Mouse (Mus musculus) hindbrain, embryonic 10.5 days (tissue): ENCODE measurements at regions not wholly inside any gene's neighbourhood (a gene's known extent, or its start where the extent isn't known, plus 50 kb on each side); places are given as distances from the start of the nearest gene placed in this dataset.

ENCODE experiments used
- DNase-seq: peaks from one replicate; pipeline ENCODE4 v3.0.0-alpha.2; 2017; ENCODE audit warnings: low spot score
- H3K27ac ChIP-seq: fragments of 300-500 bp; sonication (generic); 2 replicates; pipeline ENCODE4 v1.5.1; 2016; ENCODE audit warnings: mild to moderate bottlenecking, moderate library complexity
- H3K27me3 ChIP-seq: fragments of 300-500 bp; sonication (generic); 2 replicates; pipeline ENCODE4 v1.6.1; 2016; ENCODE audit warnings: mild to moderate bottlenecking; ENCODE audit not compliant: poor library complexity, insufficient read depth, severe bottlenecking
- H3K36me3 ChIP-seq: fragments of 300-500 bp; sonication (generic); 2 replicates; pipeline ENCODE4 v1.6.1; 2016; ENCODE audit warnings: mild to moderate bottlenecking, moderate library complexity
- H3K4me1 ChIP-seq: fragments of 300-500 bp; sonication (generic); replicated peaks from 2 replicates; pipeline ENCODE4 v1.6.1; 2016; ENCODE audit warnings: mild to moderate bottlenecking
- H3K4me3 ChIP-seq: fragments of 300-500 bp; sonication (generic); 2 replicates; pipeline ENCODE4 v1.5.1; 2016; ENCODE audit warnings: mild to moderate bottlenecking, moderate library complexity
- H3K9me3 ChIP-seq: fragments of 300-500 bp; sonication (generic); 2 replicates; pipeline ENCODE4 v1.6.1; 2016; ENCODE audit warnings: mild to moderate bottlenecking, moderate library complexity
- WGBS: fragments of 180-500 bp; shearing (Covaris S2); methylation state at CpG from one replicate; pipeline ENCODE4 v1.1.7; 2016; 5-methylcytosine and 5-hydroxymethylcytosine counted together

DNA sequence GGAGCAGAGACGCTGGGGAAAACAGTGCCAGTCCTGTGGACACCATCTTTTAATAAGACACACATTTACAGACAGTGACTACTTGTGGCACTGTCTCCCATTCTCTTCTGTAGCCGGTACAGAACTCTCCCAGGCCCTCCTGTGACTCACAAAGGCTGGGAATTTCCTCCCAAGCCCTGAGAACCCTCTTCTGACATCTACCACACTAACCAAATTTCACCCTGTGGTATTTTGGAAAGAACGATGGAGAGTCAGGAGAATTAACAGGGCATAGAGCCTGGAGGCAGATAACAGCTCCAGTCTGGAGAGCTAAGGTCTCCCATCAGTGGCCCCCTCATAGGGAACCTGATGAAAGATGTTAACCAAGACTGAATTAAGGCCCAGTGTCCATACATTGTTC, 59.5 kb upstream of the Ahctf1 start:
- H3K4me1 ChIP-seq = peaks cover 22% of the 10 kb centered on the region
- no peak overlapping the region for H3K4me3 ChIP-seq
- WGBS = 67% methylated on average over 3 of the region's 3 CpGs
- no peaks in the 10 kb centered on the region for H3K27me3 ChIP-seq
- H3K9me3 ChIP-seq = no peaks in the 10 kb centered on the region
- peak overlapping the region; percentile 45; the same call in 1 of the 2 replicates for H3K27ac ChIP-seq
- no peak for DNase-seq
- H3K36me3 ChIP-seq = no peaks in the 10 kb centered on the region

DNA sequence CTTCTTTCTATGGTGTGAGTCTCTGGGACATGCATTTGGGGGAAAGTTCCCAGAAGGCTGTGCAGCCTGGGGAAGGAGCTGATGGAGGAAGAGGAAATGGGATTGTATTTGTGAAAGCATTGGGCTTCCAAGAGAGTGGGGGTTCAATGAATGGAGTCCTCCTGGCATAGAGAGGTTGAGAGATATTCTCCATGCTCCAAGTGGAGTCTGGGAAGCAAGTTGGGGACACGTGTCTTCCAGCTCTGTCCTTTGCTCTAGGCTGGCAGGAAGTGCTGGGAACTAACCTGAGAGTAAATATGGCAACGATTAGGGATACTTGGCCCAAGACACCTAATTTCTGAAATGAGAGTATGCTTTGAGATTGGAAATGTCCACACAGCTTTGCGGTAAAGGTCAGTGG, 58.3 kb upstream of the Ahctf1 start:
- Histone ChIP-seq H3K4me3 (no peak overlapping the region), H3K4me1 (peaks cover 22% of the 10 kb centered on the region), H3K9me3 (no peaks in the 10 kb centered on the region), H3K27ac (no peak overlapping the region), H3K36me3 (no peaks in the 10 kb centered on the region), H3K27me3 (no peaks in the 10 kb centered on the region)
- DNase-seq = no peak
- 81% methylated on average over 3 of the region's 3 CpGs for WGBS

DNA sequence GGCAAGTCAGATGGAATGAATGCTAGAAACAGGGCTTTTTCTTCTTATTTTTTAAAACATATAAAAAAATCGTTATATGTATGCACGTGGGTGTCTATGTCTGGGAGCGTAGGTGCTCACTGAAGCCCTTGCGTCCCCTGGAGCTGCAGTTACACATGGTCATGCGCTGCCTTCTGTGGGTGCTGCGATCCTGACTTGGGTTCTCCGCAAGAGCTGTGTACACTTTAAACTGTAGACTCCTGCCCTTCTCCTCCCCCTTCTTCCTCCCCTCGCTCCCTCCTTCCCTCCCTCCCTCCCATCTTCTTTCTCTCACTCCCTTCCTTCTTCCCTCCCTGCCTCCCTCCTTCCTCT, 56.0 kb upstream of the Ahctf1 start:
- no peaks in the 10 kb centered on the region for H3K27me3 ChIP-seq
- H3K9me3 ChIP-seq = no peaks in the 10 kb centered on the region
- H3K4me1 ChIP-seq = peaks cover 8% of the 10 kb centered on the region
- H3K27ac ChIP-seq = no peak overlapping the region
- H3K36me3 ChIP-seq = no peaks in the 10 kb centered on the region
- WGBS = 78% methylated on average over 8 of the region's 8 CpGs
- H3K4me3 ChIP-seq = no peak overlapping the region
- DNase-seq = no peak

DNA sequence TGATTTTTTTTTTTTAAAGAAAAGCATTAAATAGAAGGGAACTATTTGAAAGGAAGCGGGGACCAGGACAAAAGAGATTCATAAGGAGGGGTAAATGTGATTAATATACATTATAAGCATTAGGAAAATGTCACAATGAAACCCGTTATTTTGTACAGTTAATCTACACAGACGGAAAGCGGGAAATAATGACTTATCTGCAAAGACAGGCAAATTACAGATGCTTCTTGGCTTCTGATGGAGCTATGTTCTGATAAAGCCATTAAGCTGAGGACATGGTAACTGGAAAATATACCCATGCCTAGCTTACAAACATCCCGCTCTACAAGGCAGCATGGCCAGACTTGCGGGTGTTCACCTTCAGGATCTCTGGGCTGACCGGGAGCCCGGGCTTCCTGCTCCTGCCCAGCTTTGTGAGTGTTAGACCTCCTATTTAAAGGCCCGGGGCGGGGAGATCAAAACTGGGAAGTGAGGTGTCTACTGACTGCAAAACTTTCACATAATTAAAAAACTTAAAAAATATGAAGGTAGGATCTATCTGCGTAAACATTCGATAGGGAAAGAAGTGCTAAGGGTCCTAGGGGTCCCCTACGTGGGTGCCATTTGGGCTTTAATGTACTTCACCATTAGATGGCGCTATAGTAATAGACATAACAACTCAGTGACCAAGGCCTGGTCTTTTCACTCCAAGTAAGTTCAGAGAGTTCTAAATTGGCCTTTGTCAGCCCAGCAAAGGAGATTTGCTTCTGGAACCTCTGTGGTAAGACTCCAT, 55.5 kb upstream of the Ahctf1 start:
- DNase-seq = no peak
- WGBS = 49% methylated on average over 14 of the region's 14 CpGs
- no peak overlapping the region for H3K4me3 ChIP-seq
- H3K36me3 ChIP-seq = no peaks in the 10 kb centered on the region
- H3K9me3 ChIP-seq = no peaks in the 10 kb centered on the region
- no peaks in the 10 kb centered on the region for H3K27me3 ChIP-seq
- H3K27ac ChIP-seq = no peak overlapping the region
- H3K4me1 ChIP-seq = peaks cover 14% of the 10 kb centered on the region

DNA sequence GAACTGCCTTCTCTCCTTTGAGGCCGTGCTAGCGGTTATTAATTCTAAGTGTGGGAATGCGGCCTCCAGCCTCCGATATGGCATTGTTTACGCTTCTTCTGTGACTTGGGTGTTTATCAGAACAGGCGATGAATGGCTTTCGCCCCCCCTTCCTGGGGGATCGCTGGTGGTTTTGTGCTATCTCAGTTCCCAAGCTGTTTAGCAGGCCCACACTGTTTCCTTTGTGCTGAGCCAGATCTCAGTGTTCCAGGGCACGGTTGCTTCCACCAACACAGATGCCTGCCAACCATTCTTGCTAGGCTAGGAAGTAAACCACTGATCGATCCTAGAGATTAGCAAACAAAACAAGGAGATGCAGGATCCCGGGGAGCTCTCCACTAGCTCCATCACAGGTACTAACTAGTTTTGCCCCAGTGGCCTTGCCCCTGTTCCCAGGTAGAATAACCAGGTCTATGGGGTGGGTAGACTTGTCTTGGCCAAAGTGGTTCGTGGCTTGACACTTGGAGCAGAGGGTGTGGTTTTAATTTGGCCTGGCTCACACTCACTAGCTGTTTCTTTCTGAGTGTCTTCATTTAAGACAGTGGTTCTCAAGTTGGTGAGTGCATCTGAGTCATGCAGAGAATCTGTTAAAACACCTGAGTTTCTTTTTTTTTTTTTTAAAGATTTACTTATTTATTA, 50.9 kb upstream of the Ahctf1 start:
- peak overlapping the region; percentile 40; the same call in 1 of the 2 replicates for H3K27ac ChIP-seq
- H3K4me3 ChIP-seq = no peak overlapping the region
- no peak for DNase-seq
- H3K4me1 ChIP-seq = peaks cover 10% of the 10 kb centered on the region; the same call in 1 of the 2 replicates
- 60% methylated on average over 12 of the region's 12 CpGs for whole genome bisulfite sequencing
- no peaks in the 10 kb centered on the region for H3K9me3 ChIP-seq
- H3K36me3 ChIP-seq = no peaks in the 10 kb centered on the region
- H3K27me3 ChIP-seq = no peaks in the 10 kb centered on the region
